Mouse (Mus musculus) embryonic fibroblast, embryonic 13.5 days (primary cell): ENCODE results near the gene Zfp212. TPM values are rescaled to one million over a fixed set of nuclear protein-coding genes. Genes with fewer than 3 reads are reported as not detected.

Experiments used
- H3K27ac ChIP-seq: 2 replicates; pipeline ENCODE4 v1.5.1; 2012; ENCODE audit warnings: low read length, control low read depth, inconsistent platforms; ENCODE audit not compliant: insufficient read depth
- H3K4me1 ChIP-seq: 2 replicates; pipeline ENCODE4 v1.6.1; 2011; ENCODE audit warnings: low read length; ENCODE audit not compliant: control insufficient read depth, insufficient read depth
- H3K4me3 ChIP-seq: 2 replicates; pipeline ENCODE4 v1.5.1; 2011; ENCODE audit warnings: mild to moderate bottlenecking, control low read depth, low read length; ENCODE audit not compliant: insufficient read depth
- CTCF ChIP-seq: IDR thresholded peaks from 2 replicates; pipeline ENCODE4 v1.5.1; 2011; ENCODE audit warnings: mild to moderate bottlenecking, control low read depth, low read length, moderate library complexity, borderline replicate concordance; ENCODE audit not compliant: insufficient read depth
- POLR2A ChIP-seq: IDR thresholded peaks from 2 replicates; pipeline ENCODE4 v1.6.1; 2011; ENCODE audit warnings: low read depth, mild to moderate bottlenecking, control low read depth, low read length, moderate library complexity
- polyA plus RNA-seq: library from polyadenylated mRNA; stranded (reverse); fragments of >200 nt; gene quantifications from 2 replicates; pipeline ENCODE4 v1.2.4, GENCODE M21; 2011; ENCODE audit warnings: low read depth; ENCODE audit not compliant: missing spikeins, insufficient read length

The Zfp212 gene
- polyA plus RNA-seq, 1 experiment, result 8.9 TPM

DNA sequence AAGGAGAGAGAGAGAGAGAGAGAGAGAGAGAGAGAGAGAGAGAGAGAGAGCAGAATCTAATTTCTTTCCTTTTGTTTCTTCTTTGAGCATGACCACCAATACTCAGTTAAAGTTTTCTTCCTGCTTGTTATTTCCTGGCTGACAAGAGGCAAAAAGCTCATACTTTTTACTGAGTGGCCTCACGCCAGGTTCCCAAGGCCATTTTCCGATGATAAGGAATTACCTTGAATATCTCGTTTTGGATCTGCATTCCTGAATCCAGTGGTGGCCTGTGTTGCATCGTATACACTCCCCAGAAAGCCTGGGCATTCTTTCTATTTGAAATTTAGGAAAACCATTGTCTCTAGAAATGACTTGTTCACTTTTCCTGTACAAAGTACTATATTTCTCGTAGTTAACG is 20.9 kb upstream of the Zfp212 start:
- TF ChIP-seq POLR2A (no peak), CTCF (no peak)
- Histone ChIP-seq H3K27ac (no peak overlapping the region), H3K4me3 (no peak overlapping the region), H3K4me1 (no peaks in the 10 kb centered on the region)

DNA sequence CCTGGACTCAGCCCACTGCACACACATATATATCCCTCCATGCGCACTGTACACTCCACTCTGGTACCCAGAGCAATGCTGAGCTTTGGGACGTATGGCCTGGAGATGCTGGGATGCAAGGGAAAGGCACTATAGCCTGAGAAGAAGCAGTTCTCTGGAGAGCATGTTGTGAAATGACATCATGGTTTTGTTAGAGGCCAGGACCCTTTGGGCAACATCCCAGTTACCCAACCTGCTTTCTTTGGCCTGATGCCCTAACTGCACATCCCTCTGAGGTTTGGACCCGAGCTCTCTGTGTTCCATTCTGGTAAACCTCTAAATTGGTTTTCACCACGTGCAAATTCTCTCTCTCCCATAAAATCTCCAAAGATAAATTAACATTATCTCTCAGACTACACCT is 16.7 kb upstream of the Zfp212 start:
- no peak overlapping the region for H3K4me3 ChIP-seq
- TF ChIP-seq POLR2A (no peak), CTCF (no peak)
- no peak overlapping the region for H3K27ac ChIP-seq
- no peaks in the 10 kb centered on the region for H3K4me1 ChIP-seq

DNA sequence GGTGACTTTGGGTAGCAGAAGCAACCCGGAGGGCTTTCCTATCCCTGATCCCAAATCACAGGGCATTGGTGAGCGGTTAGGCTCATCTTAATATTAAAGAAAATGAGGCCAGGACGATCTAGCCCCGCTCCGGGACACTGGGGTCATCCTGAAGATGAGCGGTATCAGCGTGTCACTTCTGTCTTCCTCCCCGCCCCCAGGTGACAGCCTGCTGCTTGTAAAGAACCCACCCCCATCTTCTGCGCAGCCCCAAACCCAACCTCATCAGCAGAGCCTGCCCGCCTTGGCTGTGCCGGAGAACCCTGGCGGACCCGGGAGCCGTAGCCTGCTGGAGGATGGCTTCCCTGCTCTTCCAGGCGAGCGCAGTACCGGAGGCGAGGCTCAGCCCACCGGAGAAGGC is 15.9 kb upstream of the Zfp212 start:
- H3K27ac ChIP-seq, result no peak overlapping the region
- TF ChIP-seq CTCF (no peak), POLR2A (no peak)
- H3K4me1 ChIP-seq, result no peaks in the 10 kb centered on the region
- no peak overlapping the region for H3K4me3 ChIP-seq

DNA sequence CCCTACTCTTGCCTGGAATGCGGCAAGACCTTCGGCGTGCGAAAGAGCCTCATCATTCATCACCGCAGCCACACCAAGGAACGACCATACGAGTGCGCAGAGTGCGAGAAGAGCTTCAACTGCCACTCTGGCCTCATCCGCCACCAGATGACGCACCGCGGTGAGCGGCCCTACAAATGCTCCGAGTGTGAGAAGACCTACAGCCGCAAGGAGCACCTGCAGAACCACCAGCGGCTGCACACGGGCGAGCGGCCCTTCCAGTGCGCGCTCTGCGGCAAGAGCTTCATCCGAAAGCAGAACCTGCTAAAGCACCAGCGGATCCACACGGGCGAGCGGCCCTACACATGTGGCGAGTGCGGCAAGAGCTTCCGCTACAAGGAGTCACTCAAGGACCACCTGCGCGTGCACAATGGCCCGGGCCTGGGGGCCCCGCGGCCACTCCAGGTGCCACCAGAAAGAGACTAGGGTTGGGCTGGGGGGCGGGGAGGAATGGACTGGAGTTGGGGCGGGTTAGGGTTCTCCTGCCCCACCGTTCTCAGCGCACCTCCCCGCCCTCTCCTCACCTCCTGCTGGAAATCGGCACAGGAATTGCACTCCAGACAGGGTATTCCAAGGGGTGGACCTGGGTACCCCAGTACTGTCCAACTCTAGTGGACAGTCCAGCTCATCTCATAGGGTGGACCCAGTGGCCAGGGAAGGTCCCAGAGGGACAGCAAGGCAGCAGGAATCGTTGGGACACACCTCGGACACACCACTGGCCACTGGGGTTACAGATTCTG is 15.2 kb upstream of the Zfp212 start:
- no peak overlapping the region for H3K27ac ChIP-seq
- no peaks in the 10 kb centered on the region for H3K4me1 ChIP-seq
- no peak overlapping the region for H3K4me3 ChIP-seq
- TF ChIP-seq POLR2A, result no peak
- no peak for TF ChIP-seq CTCF

DNA sequence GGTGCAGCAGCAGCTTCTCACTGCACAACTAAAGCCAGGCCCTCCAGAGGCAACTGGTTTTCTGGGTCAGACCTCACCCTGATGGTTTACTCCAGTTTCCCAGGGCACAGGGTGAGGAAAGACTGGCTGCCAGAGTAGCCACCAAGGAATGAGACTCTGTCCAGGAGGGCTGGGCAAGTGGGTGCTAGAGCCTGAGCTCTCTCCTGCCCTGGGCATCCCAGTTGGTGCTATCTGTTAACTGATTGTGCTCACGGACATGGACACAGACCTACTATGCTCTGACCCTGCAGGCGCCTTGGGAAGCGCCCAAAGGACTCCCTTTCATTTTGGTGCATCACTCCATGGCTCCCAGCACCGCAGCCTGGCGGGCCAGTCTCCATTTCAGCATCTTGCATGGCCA is 13.9 kb upstream of the Zfp212 start:
- H3K4me1 ChIP-seq, result no peaks in the 10 kb centered on the region
- no peak overlapping the region for H3K27ac ChIP-seq
- TF ChIP-seq CTCF, result no peak
- TF ChIP-seq POLR2A, result no peak
- H3K4me3 ChIP-seq, result no peak overlapping the region

DNA sequence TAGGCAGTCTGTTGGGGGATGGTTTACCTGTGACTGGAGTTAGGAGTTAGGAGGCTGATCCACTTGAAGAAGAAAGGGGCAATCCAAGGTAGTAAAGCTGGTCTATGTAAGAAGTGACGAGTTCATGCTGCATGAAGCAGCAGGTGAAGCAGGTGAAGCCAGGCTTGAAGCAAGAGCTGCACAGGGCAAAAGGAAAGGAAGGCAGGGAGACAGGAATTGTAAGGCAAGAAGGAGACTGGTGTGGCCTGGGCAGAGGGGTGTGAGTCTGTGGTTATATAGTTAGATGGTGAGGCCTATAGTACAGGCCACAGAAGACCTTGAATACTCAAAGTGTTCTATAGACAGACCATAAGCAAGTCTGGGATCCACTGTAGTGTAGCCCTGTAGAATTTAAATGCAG is 11.3 kb upstream of the Zfp212 start:
- Histone ChIP-seq H3K27ac (no peak overlapping the region), H3K4me3 (no peak overlapping the region), H3K4me1 (no peaks in the 10 kb centered on the region)
- TF ChIP-seq POLR2A (no peak), CTCF (no peak)

DNA sequence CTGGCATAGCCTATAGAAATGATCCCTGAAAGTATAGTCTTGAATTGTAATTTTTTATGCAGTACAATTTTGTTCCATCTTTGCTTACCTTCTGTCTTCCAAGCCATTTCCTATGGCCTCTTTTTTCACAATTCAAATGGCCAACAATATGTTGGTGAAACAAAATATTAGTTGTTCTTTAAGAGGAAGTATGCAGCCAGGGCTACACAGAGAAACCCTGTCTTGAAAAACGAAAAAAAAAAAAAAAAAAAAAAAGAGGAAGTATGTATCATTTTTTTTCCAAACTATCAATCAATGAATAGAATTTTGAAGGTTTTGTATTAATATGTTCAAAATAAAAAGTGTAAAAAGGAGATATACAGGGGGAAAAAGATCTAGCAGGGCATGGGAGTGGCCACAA is 8.6 kb upstream of the Zfp212 start:
- Histone ChIP-seq H3K4me3 (no peak overlapping the region), H3K4me1 (no peaks in the 10 kb centered on the region), H3K27ac (no peak overlapping the region)
- TF ChIP-seq CTCF (no peak), POLR2A (no peak)

DNA sequence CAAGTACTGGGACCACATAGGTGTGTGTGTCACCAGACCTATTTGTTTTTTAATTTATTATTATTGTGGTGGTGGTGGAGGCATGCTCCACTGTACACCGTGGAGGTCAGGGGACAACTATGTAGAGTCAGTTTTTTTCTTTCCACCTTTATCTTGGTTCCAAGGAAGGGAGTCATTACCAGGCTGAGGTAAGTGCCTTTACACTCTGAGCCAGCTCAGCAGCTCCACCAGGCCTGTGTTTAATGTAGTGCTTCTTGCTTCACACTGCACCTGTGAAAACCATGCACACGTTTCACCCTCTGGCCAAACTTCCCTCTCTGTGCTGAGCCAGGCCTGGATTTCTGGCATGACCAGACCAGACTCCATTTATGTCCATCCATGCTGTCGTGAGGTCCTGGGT is 7.3 kb upstream of the Zfp212 start:
- TF ChIP-seq POLR2A, result no peak
- TF ChIP-seq CTCF, result no peak
- Histone ChIP-seq H3K4me1 (no peaks in the 10 kb centered on the region), H3K4me3 (no peak overlapping the region), H3K27ac (no peak overlapping the region)

DNA sequence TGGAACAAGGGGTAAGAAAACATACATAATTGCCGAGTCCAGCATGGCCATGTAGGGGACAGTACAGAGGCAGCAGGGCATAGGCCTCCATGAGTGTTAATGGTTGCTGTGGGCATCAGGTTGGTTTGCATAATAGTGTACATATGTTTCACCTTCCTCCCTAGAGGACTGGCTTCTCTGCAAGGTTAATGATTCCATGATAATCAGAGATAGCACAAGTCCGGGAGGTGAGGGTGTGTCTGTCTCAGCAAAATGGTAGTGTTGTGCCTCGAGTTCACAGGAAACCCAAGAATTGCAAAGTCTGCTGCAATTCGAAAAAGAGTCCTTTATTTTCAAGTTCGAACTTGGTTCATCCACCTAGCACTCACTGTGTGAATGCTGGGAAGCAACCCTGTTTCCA is 3.2 kb upstream of the Zfp212 start:
- TF ChIP-seq CTCF (no peak), POLR2A (no peak)
- Histone ChIP-seq H3K4me3 (no peak overlapping the region), H3K27ac (no peak overlapping the region), H3K4me1 (no peaks in the 10 kb centered on the region)

DNA sequence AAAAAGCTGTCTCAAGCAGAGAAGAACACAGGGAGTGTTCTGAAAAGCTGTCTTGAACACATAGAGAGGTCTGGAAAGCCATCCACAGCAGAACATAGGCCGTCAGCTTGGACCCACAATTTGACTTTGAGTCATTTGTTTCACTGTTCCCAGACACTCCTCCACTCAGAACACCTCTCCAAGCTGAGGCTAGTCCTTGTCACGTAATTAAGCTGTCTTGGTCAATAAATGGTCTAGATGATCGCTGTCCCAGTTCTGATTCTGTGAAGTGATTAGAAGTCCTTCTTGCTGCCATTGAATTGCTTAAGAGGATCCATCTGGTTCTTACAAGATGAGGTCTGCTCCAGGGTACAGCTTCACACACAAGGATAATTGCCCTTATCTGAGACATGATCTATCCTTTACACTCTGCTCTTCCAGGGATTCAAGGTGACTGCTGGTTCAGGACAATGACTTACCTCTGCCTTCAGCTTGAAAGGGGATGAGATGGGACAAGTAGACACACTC is 1.5 kb upstream of the Zfp212 start:
- Histone ChIP-seq H3K4me1 (no peaks in the 10 kb centered on the region), H3K4me3 (no peak overlapping the region), H3K27ac (no peak overlapping the region)
- TF ChIP-seq CTCF (no peak), POLR2A (no peak)
